In the genomic region with DNA sequence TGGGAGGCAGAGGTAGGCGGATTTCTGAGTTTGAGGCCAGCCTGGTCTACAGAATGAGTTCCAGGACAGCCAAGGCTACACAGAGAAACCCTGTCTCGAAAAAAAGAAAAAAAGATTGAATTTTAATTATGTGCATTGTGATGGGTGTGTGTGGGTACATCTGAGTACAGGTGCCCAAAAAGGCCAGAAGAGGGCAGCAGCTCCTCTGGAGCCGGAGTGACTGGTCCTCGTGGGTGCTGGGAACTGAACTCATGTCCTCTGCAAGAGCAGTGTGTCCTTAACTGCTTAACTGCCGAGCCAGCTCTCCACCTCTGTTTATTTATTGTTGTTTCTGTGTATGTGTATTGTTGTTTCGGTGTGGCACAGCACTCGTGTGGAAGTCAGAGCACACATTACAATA, we compare ENCODE assay signal across 1 mouse cellular context.
TF ChIP-seq lines count a peak whose summit lies in the region.

No protein-coding gene starts in this region.

TF ChIP-seq in MEL, 35 proteins besides CTCF, POLR2A, EP300 and RAD21 (continued from another document):
- no peak for TF ChIP-seq HCFC1 (IDR thresholded peaks at IDR 0.05; ENCODE audit: low read depth, low read length)
- no peak for TF ChIP-seq POLR2AphosphoS2 (IDR thresholded peaks at IDR 0.05; ENCODE audit: low read length)
- no peak for TF ChIP-seq UBTF (IDR thresholded peaks at IDR 0.05; ENCODE audit: borderline replicate concordance, insufficient read depth, low read depth, low read length)
- no peak for TF ChIP-seq MYB (IDR thresholded peaks at IDR 0.05; ENCODE audit: low read depth, low read length)
- no peak for TF ChIP-seq JUND (IDR thresholded peaks at IDR 0.05; ENCODE audit: low read depth, low read length)
- no peak for TF ChIP-seq TAL1 (IDR thresholded peaks at IDR 0.05; ENCODE audit: low read length)
- no peak for TF ChIP-seq SIN3A (IDR thresholded peaks at IDR 0.05; ENCODE audit: low read length)
- no peak for TF ChIP-seq MEF2A (IDR thresholded peaks at IDR 0.05; ENCODE audit: extremely low read depth, insufficient replicate concordance, low read depth, low read length, poor library complexity, severe bottlenecking)
- no peak for TF ChIP-seq GABPA (IDR thresholded peaks at IDR 0.05; ENCODE audit: low read depth, low read length)
- no peak for TF ChIP-seq MXI1 (IDR thresholded peaks at IDR 0.05; ENCODE audit: low read depth, low read length)
- no peak for TF ChIP-seq ZKSCAN1 (IDR thresholded peaks at IDR 0.05; ENCODE audit: low read depth, low read length)
TF ChIP-seq in MEL: peak in this region for 0.
